Comparison of ENCODE assay signal across 8 mouse cellular contexts in genomic region chr12:32953596-32954215, GRCm38 (mm10). TPM values are rescaled to one million over a fixed set of nuclear protein-coding genes. Genes with fewer than 3 reads are reported as not detected.
DNase-seq lines count a peak whose midpoint lies in the region; ATAC-seq lines count a peak whose summit lies in the region.

Sypl (plus strand) TSS chr12:32953891.

- peak; percentile 95 to 96 for ATAC-seq in hematopoietic stem cell, adult 5-6 weeks (replicated peaks in 1 of 2; ENCODE audit: insufficient read depth in 1 of 2, low FRiP score in 2 of 2, low TSS enrichment in 1 of 2, low read depth in 1 of 2, poor library complexity in 2 of 2, severe bottlenecking in 2 of 2)
- peak; percentile 98 for ATAC-seq in lung, embryonic 16.5 days (ENCODE audit: low read depth)

- H3K9ac ChIP-seq in lung, embryonic 16.5 days (ENCODE audit: low read length) = peak within 1 kb of the TSS; percentile 88

- no peaks in the 10 kb centered on the region for H3K36me3 ChIP-seq in lung, embryonic 16.5 days (ENCODE audit: control insufficient read depth, insufficient read depth, low read length)

- DNase-seq in MEL-GATA-1-ER (ENCODE audit: extremely low read depth, low read depth) = peak; percentile 82
- DNase-seq in cerebellum, adult 8-10 months = peak; percentile 93
- peak; percentile 98 for DNase-seq in forelimb bud, embryonic 11.5 days (ENCODE audit: low read depth, low spot score)
- DNase-seq in layer of hippocampus, adult 9-10 months (ENCODE audit: low spot score) = peak; percentile 78
- DNase-seq in ovary, postnatal 10 days (ENCODE audit: low spot score) = peak; percentile 87
- DNase-seq in thymus, postnatal 10 days (ENCODE audit: low spot score in 2 of 2) = peak; percentile 91 to 93

- H3K27ac ChIP-seq in lung, embryonic 16.5 days (ENCODE audit: low read length) = peak within 1 kb of the TSS; percentile 99

- peak within 1 kb of the TSS; percentile 79 for H3K4me2 ChIP-seq in lung, embryonic 16.5 days (ENCODE audit: low read depth, low read length)

- H3K9me3 ChIP-seq in lung, embryonic 16.5 days (ENCODE audit: control insufficient read depth, low read length) = no peaks in the 10 kb centered on the region

- peak within 1 kb of the TSS; percentile 79 for H3K4me3 ChIP-seq in lung, embryonic 16.5 days (ENCODE audit: low read length)

- under 1% methylated on average over 50 of the region's 52 CpGs for WGBS in lung, embryonic 16.5 days

- peaks cover 23% of the 10 kb centered on the region for H3K4me1 ChIP-seq in lung, embryonic 16.5 days (replicated peaks; ENCODE audit: control insufficient read depth, insufficient read depth, low read length)

- no peaks in the 10 kb centered on the region for H3K27me3 ChIP-seq in lung, embryonic 16.5 days (ENCODE audit: control insufficient read depth, insufficient read depth, low read depth, low read length)

RNA-seq across cellular contexts. Expression of gene Sypl, which starts in this region (rescaled TPM):
- 83.2 and 85.5 TPM in 2 replicates for total RNA-seq in hematopoietic stem cell, adult 5-6 weeks (2017)
- 181 and 182 TPM in 2 replicates for polyA plus RNA-seq in lung, embryonic 16.5 days (2015; fragmentation: Nextera tagmentation; extraction: Ambion mirVana)

Comparison
In these comparisons a context has a peak if more than half of its experiments do, and no peak if none do; other contexts are left out.
1. Peak in every context shown above with its lines: DNase-seq, ATAC-seq, H3K4me3 ChIP-seq and H3K27ac ChIP-seq.